Mouse (Mus musculus): Measurements from ENCODE around the gene Majin.

GRCm38 (mm10) chr19:6227864-6228263, 43.7 kb downstream of the Majin start:
- no peak for TF ChIP-seq MAX (IDR thresholded peaks at IDR 0.05; ENCODE audit: low read depth)
- no peak for TF ChIP-seq POLR2A (IDR thresholded peaks at IDR 0.05; ENCODE audit: insufficient read length, low read depth)
- no peak for TF ChIP-seq MYOD1 (IDR thresholded peaks at IDR 0.05; ENCODE audit: control insufficient read depth in 1 of 3, insufficient read length in 2 of 3, low read depth in 2 of 3)
- no peak for TF ChIP-seq CEBPB (IDR thresholded peaks at IDR 0.05; ENCODE audit: insufficient read depth, poor library complexity, severe bottlenecking)
- no peak for TF ChIP-seq USF1 (IDR thresholded peaks at IDR 0.05; ENCODE audit: low read depth)
- no peak for TF ChIP-seq TCF12 (IDR thresholded peaks at IDR 0.05; ENCODE audit: insufficient read depth, poor library complexity, severe bottlenecking)
- TF ChIP-seq REST (IDR thresholded peaks at IDR 0.05; ENCODE audit: insufficient read depth, insufficient read length) = no peak
- no peak for TF ChIP-seq E2F4 (IDR thresholded peaks at IDR 0.05; ENCODE audit: insufficient read depth)
- no peak for TF ChIP-seq POLR2AphosphoS2 (IDR thresholded peaks at IDR 0.05; ENCODE audit: insufficient read length, low read depth)
